Mouse (Mus musculus): ENCODE measurements at regions not wholly inside any gene's neighbourhood (a gene's known extent, or its start where the extent isn't known, plus 50 kb on each side); places are given as distances from the start of the nearest gene placed in this dataset.

DNA sequence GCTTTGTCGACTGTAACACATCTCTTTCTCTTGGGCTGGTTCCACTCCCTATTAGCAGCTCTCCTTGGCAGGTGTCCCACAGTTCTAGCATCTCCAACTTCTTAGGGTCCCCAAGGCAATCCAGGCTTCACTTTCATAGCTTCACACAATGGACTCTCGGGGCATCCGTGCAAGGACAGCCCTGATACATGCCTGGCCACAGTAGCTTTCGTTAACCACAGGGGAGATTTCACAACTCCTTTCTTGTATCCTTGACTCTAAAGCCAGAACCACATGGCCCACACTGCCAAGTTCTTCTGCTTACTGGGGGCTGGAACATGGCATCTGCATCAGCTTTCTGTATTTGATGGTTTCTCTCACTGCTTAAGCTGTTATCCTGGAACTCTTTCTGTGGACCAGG is 160.3 kb downstream of the Shq1 start:
- TF ChIP-seq POLR2A (IDR thresholded peaks at IDR 0.05; ENCODE audit: borderline replicate concordance, extremely low read depth, low read depth, low read length) (no peak), CTCF (IDR thresholded peaks at IDR 0.05; ENCODE audit: insufficient read depth, low read length) (no peak)
